Mouse (Mus musculus) right cerebral cortex, adult 2 months (tissue): ENCODE measurements around the gene Defb7.

Experiments used
- DNase-seq, 2 experiments: peaks; one replicate each; pipeline ENCODE4 v3.0.0; 2021 to 2022; ENCODE audit warnings: low spot score in 2 of 2

The Defb7 gene

DNA sequence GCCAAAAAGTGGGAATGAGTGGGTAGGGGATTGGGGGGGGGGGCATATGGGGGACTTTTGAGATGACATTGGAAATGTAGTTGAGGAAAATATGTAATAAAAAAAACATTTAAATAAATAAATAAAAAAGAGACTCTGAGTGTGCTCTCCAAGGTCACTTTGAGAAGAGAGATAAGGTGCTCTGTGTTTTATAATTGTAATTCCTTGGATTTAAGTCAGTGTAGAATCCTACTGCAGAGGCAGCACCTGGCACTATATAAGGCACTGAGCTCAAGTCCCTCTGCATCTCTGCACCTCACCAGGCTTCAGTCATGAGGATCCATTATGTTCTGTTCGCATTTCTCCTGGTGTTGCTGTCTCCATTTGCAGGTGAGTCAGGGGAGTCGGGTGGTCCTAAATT lies at the start of gene Defb7:
Gene Defb7, plus strand, starts transcription at position 301 of the 400 bp plus-strand sequence.
- no peak for DNase-seq

DNA sequence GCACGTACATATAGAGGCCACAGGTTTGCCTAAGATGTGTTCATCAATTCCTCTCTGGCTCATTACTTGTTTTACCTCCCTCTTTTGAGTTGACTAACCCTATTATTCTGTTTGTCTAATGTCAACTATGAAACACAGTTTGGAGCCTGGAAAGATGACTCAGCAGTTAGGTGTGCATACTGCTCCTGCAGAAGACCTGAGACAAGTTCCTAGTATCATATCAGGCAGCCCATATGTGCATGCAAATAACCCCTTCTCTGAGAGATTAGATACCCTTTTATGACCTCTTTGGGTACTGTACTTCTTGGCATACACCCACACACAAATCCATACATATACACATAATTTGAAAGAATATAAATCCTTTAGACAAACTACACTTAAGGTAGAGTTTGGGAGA lies 48.5 kb upstream of the Defb7 start:
- DNase-seq = no peak

DNA sequence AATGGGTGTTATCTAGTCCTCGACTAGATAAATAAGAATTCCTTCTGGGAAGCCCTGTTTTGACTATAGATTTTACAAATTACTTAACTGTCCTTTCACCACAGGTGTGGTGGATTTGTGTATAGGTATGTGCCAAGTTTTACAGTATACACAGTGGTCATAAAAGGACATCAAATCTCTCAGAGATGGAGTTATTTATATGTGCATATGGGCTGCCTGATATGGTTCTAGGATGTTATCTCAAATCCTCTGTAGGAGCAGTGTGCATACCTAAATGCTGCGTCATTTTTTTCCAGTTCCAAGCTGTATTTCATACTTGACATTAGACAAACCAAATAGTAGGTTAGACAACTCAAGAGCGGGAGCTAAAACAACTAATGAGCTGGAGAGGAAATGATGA lies 33.5 kb upstream of the Defb7 start:
- DNase-seq = no peak

DNA sequence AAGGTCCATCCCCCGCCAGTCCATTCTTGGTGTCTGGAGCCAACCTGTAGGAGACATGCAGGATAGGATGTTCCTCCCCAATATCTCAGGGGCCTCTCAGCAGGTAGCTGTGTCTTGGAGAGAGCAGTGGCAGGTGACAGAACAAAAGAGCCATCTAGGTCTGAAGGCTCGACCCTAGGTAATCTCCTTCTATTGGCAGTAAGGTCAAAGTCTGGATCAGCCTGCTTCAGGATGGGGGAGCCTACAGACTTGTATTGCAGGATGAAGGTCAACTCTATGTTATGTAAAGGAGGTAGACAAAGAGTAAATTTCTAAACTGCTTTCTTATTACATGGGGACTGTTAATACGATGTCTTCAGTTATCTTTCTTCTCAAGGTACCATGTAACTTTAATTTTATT lies 25.9 kb upstream of the Defb7 start:
- no peak for DNase-seq

DNA sequence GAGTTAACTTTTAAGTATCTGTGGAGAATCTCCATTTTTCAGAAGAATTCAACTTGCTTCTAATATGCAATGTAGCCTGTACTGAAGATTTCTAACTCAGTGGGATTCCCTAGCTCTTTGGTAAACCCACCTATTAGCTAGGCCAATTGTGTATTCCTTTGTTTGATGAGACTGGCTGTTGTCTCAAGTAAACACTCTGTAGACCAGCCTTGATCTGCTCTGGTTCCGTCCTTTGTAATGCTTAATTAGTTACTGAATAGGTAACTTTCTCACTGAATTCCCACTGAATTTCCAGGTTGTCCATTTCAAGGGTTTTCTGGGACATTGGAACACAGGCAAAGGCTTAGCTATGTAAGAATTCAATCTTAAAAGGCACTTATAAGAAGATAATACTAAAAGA lies 5.6 kb downstream of the Defb7 start:
- DNase-seq = no peak

DNA sequence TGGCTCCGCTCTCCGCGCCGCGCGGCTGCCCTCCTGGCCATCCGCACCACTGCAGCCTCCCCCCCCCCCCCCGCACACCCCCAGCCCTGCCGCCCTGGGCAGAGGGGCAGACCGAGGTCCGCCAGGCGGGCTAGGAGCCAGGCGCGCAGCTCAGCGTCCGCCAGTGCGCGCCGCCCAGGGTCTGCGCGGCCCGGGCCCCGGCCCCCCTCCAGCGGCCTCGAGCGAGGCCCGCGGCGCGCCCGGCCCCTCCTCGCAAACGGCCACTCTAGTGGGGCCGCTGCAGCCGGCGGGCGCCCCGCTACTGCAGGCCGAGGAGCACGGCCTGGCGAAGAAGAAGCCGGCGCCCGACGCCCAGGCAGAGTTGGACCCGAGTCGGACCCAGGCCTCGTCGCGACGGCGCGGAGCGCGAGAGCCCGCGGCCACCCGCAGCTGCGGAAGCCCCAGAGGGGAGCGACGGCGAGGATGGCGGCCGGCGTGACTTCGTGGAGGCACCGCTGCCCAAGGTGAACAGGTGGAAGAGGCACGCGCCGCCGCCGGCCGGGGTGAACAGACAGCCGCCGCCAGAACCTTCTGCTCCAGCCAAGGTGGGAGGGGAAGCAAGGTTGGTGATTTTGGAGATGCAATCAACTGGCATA lies 40.4 kb downstream of the Defb7 start:
- DNase-seq = no peak

DNA sequence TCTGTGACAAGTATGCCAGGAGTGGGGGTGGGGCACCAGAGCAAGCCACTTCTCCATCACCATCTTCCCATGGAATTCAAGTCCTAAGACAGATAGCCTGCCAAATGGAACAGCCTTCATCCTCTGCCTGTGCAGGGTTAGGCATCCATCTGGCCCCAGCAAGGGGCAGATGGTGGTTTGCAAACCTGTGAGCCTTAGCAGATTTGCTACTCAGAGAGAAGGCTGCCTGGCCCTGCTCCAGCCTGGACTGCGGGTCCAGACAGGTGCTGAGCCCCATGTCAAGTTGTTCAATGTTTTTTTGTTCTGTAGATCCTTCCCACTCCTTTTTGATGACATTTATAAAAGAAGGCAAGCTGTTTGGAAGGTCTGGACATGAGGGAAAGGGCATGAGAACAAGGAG lies 45.5 kb downstream of the Defb7 start:
- DNase-seq = no peak
